Mouse (Mus musculus) hindbrain, embryonic 14.5 days (tissue): ENCODE measurements around the gene Bhlha15. TPM values are rescaled to one million over a fixed set of nuclear protein-coding genes. Genes with fewer than 3 reads are reported as not detected.

Source experiments
- ATAC-seq: fragments of 200-750 bp; cut with Nextera tagmentation; 2 replicates; pipeline ENCODE4 v1.8.0; 2017; ENCODE audit warnings: moderate number of reproducible peaks, mild to moderate bottlenecking, moderate TSS enrichment, moderate library complexity; ENCODE audit not compliant: low FRiP score
- DNase-seq: peaks from one replicate; pipeline ENCODE4 v3.0.0-alpha.2; 2015; ENCODE audit warnings: low spot score
- H3K27ac ChIP-seq: fragments of 300-500 bp; sonication (generic); 2 replicates; pipeline ENCODE4 v1.5.1; 2014; ENCODE audit warnings: mild to moderate bottlenecking, moderate library complexity
- H3K27me3 ChIP-seq: fragments of 300-500 bp; sonication (generic); 2 replicates; pipeline ENCODE4 v1.6.1; 2014; ENCODE audit warnings: mild to moderate bottlenecking, low read length, mixed read lengths; ENCODE audit not compliant: control insufficient read depth, insufficient read depth
- H3K36me3 ChIP-seq: fragments of 300-500 bp; sonication (generic); replicated peaks from 2 replicates; pipeline ENCODE4 v1.6.1; 2014; ENCODE audit not compliant: control insufficient read depth, insufficient read depth
- H3K4me1 ChIP-seq: fragments of 300-500 bp; sonication (generic); replicated peaks from 2 replicates; pipeline ENCODE4 v1.6.1; 2014; ENCODE audit warnings: antibody characterized with exemption, low read length, mixed read lengths; ENCODE audit not compliant: control insufficient read depth, insufficient read depth
- H3K4me2 ChIP-seq: fragments of 300-500 bp; sonication (generic); replicated peaks from 2 replicates; pipeline ENCODE4 v1.6.1; 2014; ENCODE audit warnings: mild to moderate bottlenecking, moderate library complexity
- H3K4me3 ChIP-seq: fragments of 300-500 bp; sonication (generic); replicated peaks from 2 replicates; pipeline ENCODE4 v1.5.1; 2014; ENCODE audit warnings: mild to moderate bottlenecking, low read length
- H3K9ac ChIP-seq: fragments of 300-500 bp; sonication (generic); 2 replicates; pipeline ENCODE4 v1.6.1; 2014
- H3K9me3 ChIP-seq: fragments of 300-500 bp; sonication (generic); 2 replicates; pipeline ENCODE4 v1.6.1; 2016; ENCODE audit warnings: low read length; ENCODE audit not compliant: control insufficient read depth
- WGBS: fragments of 180-500 bp; shearing (Covaris S2); extraction: QIAGEN DNeasy Blood & Tissue Kit; methylation state at CpG from one replicate; pipeline ENCODE4 v1.1.7; 2014; 5-methylcytosine and 5-hydroxymethylcytosine counted together
- polyA plus RNA-seq: library from polyadenylated mRNA; unstranded; fragments of >200 nt; fragmentation: Nextera tagmentation; extraction: Ambion mirVana; gene quantifications from 2 replicates; pipeline ENCODE4 v1.2.1, GENCODE M21; 2014

Bhlha15 gene
- polyA plus RNA-seq, 1 experiment from 2014 or later: 0.11 TPM

- DNase-seq (no peak), ATAC-seq (no peak)
- no peaks in the 10 kb centered on the region for H3K27me3 ChIP-seq
- H3K9me3 ChIP-seq: peaks cover 7% of the 10 kb centered on the region; the same call in 1 of the 2 replicates
- no peak overlapping the region for H3K4me3 ChIP-seq
- 90% methylated on average over 10 of the region's 10 CpGs for WGBS
- H3K36me3 ChIP-seq: peaks cover 83% of the 10 kb centered on the region
- no peak overlapping the region for H3K27ac ChIP-seq
- H3K4me2 ChIP-seq: no peak overlapping the region
- H3K4me1 ChIP-seq: no peaks in the 10 kb centered on the region
- no peak overlapping the region for H3K9ac ChIP-seq
Measured at GRCm38 (mm10) chr5:144203398-144203959, 13.4 kb downstream of the Bhlha15 start.

GRCm38 (mm10) chr5:144204303-144204702, 14.2 kb downstream of the Bhlha15 start:
- Histone ChIP-seq H3K27ac (no peak overlapping the region), H3K4me2 (no peak overlapping the region), H3K9ac (no peak overlapping the region), H3K36me3 (peaks cover 77% of the 10 kb centered on the region), H3K4me1 (no peaks in the 10 kb centered on the region), H3K27me3 (no peaks in the 10 kb centered on the region), H3K4me3 (no peak overlapping the region), H3K9me3 (peaks cover 7% of the 10 kb centered on the region; the same call in 1 of the 2 replicates)
- 94% methylated on average over 12 of the region's 12 CpGs for WGBS
- ATAC-seq: no peak
- DNase-seq: no peak

- 73% methylated on average over 10 of the region's 10 CpGs for WGBS
- peaks cover 80% of the 10 kb centered on the region for H3K36me3 ChIP-seq
- no peak overlapping the region for H3K4me2 ChIP-seq
- H3K4me1 ChIP-seq: no peaks in the 10 kb centered on the region
- peaks cover 7% of the 10 kb centered on the region; the same call in 1 of the 2 replicates for H3K9me3 ChIP-seq
- H3K9ac ChIP-seq: no peak overlapping the region
- DNase-seq (no peak), ATAC-seq (no peak)
- H3K4me3 ChIP-seq: no peak overlapping the region
- no peak overlapping the region for H3K27ac ChIP-seq
- no peaks in the 10 kb centered on the region for H3K27me3 ChIP-seq
Measured at GRCm38 (mm10) chr5:144204911-144205310, 14.8 kb downstream of the Bhlha15 start.

DNA sequence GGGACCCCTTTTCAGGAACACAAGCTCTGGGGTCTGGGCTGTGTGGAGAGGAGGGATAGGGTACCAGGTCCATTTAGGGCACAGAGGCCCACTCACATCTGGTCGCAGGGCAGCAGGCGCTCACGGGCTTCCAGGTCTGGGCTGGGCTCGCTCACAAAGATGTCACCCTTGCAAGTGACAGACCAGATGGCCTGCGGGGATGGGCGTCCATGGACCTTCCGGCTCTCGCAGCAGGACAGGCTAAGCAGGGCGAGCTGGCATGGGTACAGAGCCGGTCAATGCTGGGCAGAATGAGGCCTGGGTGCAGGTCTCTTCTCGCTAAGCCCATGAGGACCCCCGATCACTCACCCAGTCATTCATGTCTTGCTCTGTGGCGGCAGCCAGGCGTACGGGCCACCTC, 16.0 kb downstream of the Bhlha15 start:
- DNase-seq: no peak
- Histone ChIP-seq H3K4me3 (no peak overlapping the region), H3K9me3 (peaks cover 7% of the 10 kb centered on the region; the same call in 1 of the 2 replicates), H3K27me3 (no peaks in the 10 kb centered on the region), H3K4me2 (no peak overlapping the region), H3K27ac (no peak overlapping the region), H3K4me1 (no peaks in the 10 kb centered on the region), H3K9ac (no peak overlapping the region), H3K36me3 (peaks cover 80% of the 10 kb centered on the region)
- ATAC-seq: 0 out of 2 replicates have a peak, but pooled peaks have one; percentile 5
- 95% methylated on average over 15 of the region's 15 CpGs for WGBS

- 57% methylated on average over 11 of the region's 11 CpGs for WGBS
- peak; percentile 64 for DNase-seq
- H3K4me3 ChIP-seq: no peak overlapping the region
- H3K4me2 ChIP-seq: no peak overlapping the region
- no peaks in the 10 kb centered on the region for H3K4me1 ChIP-seq
- H3K27ac ChIP-seq: no peak overlapping the region
- peaks cover 4% of the 10 kb centered on the region; the same call in 1 of the 2 replicates for H3K9me3 ChIP-seq
- H3K36me3 ChIP-seq: peaks cover 81% of the 10 kb centered on the region
- peak; percentile 12; the same call in 1 of the 2 replicates for ATAC-seq
- H3K9ac ChIP-seq: no peak overlapping the region
- H3K27me3 ChIP-seq: no peaks in the 10 kb centered on the region
Measured at GRCm38 (mm10) chr5:144207478-144207877, 17.4 kb downstream of the Bhlha15 start.

- no peaks in the 10 kb centered on the region for H3K4me1 ChIP-seq
- no peak overlapping the region for H3K9ac ChIP-seq
- ATAC-seq (no peak), DNase-seq (peak; percentile 62)
- peaks cover 66% of the 10 kb centered on the region for H3K36me3 ChIP-seq
- 33% methylated on average over 7 of the region's 7 CpGs for WGBS
- no peaks in the 10 kb centered on the region for H3K9me3 ChIP-seq
- H3K27me3 ChIP-seq: no peaks in the 10 kb centered on the region
- H3K4me2 ChIP-seq: no peak overlapping the region
- H3K27ac ChIP-seq: no peak overlapping the region
- no peak overlapping the region for H3K4me3 ChIP-seq
Measured at GRCm38 (mm10) chr5:144214453-144214852, 24.4 kb downstream of the Bhlha15 start.

DNA sequence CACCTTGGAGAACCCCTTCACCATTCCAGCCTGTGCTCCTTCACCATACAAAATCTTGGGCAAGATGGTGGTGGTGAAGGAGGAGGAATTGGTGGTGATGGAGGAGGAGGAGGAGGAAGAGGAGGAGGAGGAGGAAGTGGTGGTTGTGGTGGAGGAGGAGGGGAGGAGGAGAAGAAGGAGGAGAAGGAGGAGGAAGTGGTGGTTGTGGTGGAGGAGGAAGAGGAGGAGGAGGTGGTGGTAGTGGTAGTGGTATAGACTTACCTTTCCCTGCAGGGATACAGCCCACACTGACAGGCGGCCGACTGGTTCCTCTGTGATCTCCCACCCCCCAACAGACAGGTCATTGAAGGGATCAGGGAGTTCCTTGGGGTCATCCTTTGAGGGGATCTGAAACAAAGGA, 25.9 kb downstream of the Bhlha15 start:
- WGBS: 88% methylated on average over 2 of the region's 2 CpGs
- peaks cover 51% of the 10 kb centered on the region for H3K36me3 ChIP-seq

GRCm38 (mm10) chr5:144218061-144218460, 28.0 kb downstream of the Bhlha15 start:
- Histone ChIP-seq H3K4me3 (no peak overlapping the region), H3K9ac (no peak overlapping the region), H3K4me1 (peaks cover 13% of the 10 kb centered on the region), H3K27ac (no peak overlapping the region), H3K4me2 (no peak overlapping the region), H3K27me3 (no peaks in the 10 kb centered on the region), H3K36me3 (peaks cover 33% of the 10 kb centered on the region), H3K9me3 (no peaks in the 10 kb centered on the region)
- DNase-seq (no peak), ATAC-seq (no peak)
- 94% methylated on average over 7 of the region's 7 CpGs for WGBS

More for the DNA sequence above, 25.9 kb downstream of the Bhlha15 start:
- ATAC-seq: no peak
- H3K4me3 ChIP-seq: no peak overlapping the region
- H3K4me2 ChIP-seq: no peak overlapping the region
- H3K4me1 ChIP-seq: no peaks in the 10 kb centered on the region
- no peak for DNase-seq
- no peaks in the 10 kb centered on the region for H3K27me3 ChIP-seq
- no peak overlapping the region for H3K9ac ChIP-seq
- H3K9me3 ChIP-seq: no peaks in the 10 kb centered on the region
- no peak overlapping the region for H3K27ac ChIP-seq

- Histone ChIP-seq H3K27me3 (no peaks in the 10 kb centered on the region), H3K36me3 (peaks cover 20% of the 10 kb centered on the region), H3K27ac (no peak overlapping the region), H3K4me2 (no peak overlapping the region), H3K9ac (no peak overlapping the region), H3K9me3 (no peaks in the 10 kb centered on the region), H3K4me1 (peaks cover 18% of the 10 kb centered on the region), H3K4me3 (no peak overlapping the region)
- no peak for DNase-seq
- no peak for ATAC-seq
- WGBS: 75% methylated on average over 12 of the region's 12 CpGs
Measured at GRCm38 (mm10) chr5:144219306-144219705, 29.2 kb downstream of the Bhlha15 start.

DNA sequence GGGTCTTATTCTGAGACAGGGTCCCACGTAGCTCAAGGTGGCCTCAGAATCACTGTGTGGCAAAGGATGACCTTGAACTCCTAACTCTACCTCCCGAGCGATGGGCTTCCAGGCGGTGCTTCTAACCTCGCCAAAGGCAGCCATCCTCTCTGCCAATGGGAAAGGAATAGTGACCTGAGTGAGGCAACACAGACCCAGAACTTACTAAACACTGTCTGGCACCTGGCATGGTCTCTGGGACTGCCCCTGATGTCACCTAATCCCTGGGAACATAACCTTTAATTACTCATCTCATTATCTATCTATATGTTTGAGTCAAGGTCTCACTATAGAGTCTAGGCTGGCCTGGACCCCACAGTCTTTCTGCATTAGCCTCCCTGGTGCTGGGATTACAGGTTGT, 29.9 kb downstream of the Bhlha15 start:
- H3K27me3 ChIP-seq: no peaks in the 10 kb centered on the region

More for the DNA sequence above, 29.9 kb downstream of the Bhlha15 start:
- Histone ChIP-seq H3K4me3 (no peak overlapping the region), H3K4me2 (no peak overlapping the region), H3K4me1 (peaks cover 21% of the 10 kb centered on the region), H3K27ac (no peak overlapping the region), H3K36me3 (peaks cover 16% of the 10 kb centered on the region), H3K9me3 (no peaks in the 10 kb centered on the region), H3K9ac (no peak overlapping the region)
- WGBS: 91% methylated on average over 5 of the region's 5 CpGs
- no peak for DNase-seq
- no peak for ATAC-seq
